Mouse (Mus musculus): ENCODE results near the gene Arel1. TPM values are rescaled to one million over a fixed set of nuclear protein-coding genes. Genes with fewer than 3 reads are reported as not detected.
A peak's percentile ranks its signal among the peaks of the same experiment; 100 is the strongest.

The Arel1 gene
- total and polyA plus RNA-seq, 2 experiments = 21.0 to 22.4 TPM

GRCm38 (mm10) chr12:84979264-84979862 lies 8.7 kb upstream of the Arel1 start:
- peaks cover 10% of the 10 kb centered on the region for H3K4me1 ChIP-seq (ENCODE audit: control insufficient read depth, insufficient read depth, low read length)
- 16% methylated on average over 2 of the region's 2 CpGs for WGBS
- TF ChIP-seq CTCF (IDR thresholded peaks at IDR 0.05; ENCODE audit: low read depth, low read length) (no peak), POLR2A (IDR thresholded peaks at IDR 0.05; ENCODE audit: extremely low read depth, insufficient read depth, low read length) (no peak)
- peaks cover 64% of the 10 kb centered on the region for H3K36me3 ChIP-seq (ENCODE audit: control insufficient read depth, insufficient read depth, low read length)
- H3K9ac ChIP-seq (ENCODE audit: low read depth, low read length) = no peak overlapping the region
- no peak overlapping the region for H3K4me3 ChIP-seq (ENCODE audit: insufficient read depth, low read depth, low read length)
- H3K79me2 ChIP-seq (ENCODE audit: control insufficient read depth, insufficient read depth, low read length) = no peaks in the 10 kb centered on the region
- H3K27ac ChIP-seq (replicated peaks; ENCODE audit: insufficient read depth, low read depth, low read length) = peak overlapping the region; percentile 91
- peak; percentile 89 for DNase-seq (ENCODE audit: extremely low read depth, low read depth, low spot score)
- H3K27me3 ChIP-seq (ENCODE audit: control insufficient read depth, insufficient read depth, low read length) = no peaks in the 10 kb centered on the region

GRCm38 (mm10) chr12:84969656-84970427 lies 858 bp downstream of the Arel1 start:
- peaks cover 3% of the 10 kb centered on the region for H3K4me1 ChIP-seq (ENCODE audit: control insufficient read depth, insufficient read depth, low read length)
- 4% methylated on average over 15 of the region's 15 CpGs for WGBS
- peaks cover 20% of the 10 kb centered on the region for H3K36me3 ChIP-seq (ENCODE audit: control insufficient read depth, insufficient read depth, low read length)
- peak overlapping the region; percentile 72 for H3K27ac ChIP-seq (replicated peaks; ENCODE audit: insufficient read depth, low read depth, low read length)
- DNase-seq (ENCODE audit: extremely low read depth, low read depth, low spot score) = peak; percentile 71
- H3K79me2 ChIP-seq (ENCODE audit: control insufficient read depth, insufficient read depth, low read length) = peaks cover 14% of the 10 kb centered on the region; the same call in 1 of the 2 replicates
- peak overlapping the region; percentile 93 for H3K4me3 ChIP-seq (ENCODE audit: insufficient read depth, low read depth, low read length)
- no peaks in the 10 kb centered on the region for H3K27me3 ChIP-seq (ENCODE audit: control insufficient read depth, insufficient read depth, low read length)
- H3K9ac ChIP-seq (ENCODE audit: low read depth, low read length) = peak overlapping the region; percentile 86
- TF ChIP-seq CTCF (IDR thresholded peaks at IDR 0.05; ENCODE audit: low read depth, low read length) (no peak), POLR2A (IDR thresholded peaks at IDR 0.05; ENCODE audit: extremely low read depth, insufficient read depth, low read length) (no peak)

- H3K9ac ChIP-seq (ENCODE audit: low read depth, low read length) = peak overlapping the region; percentile 86
- H3K27me3 ChIP-seq (ENCODE audit: control insufficient read depth, insufficient read depth, low read length) = no peaks in the 10 kb centered on the region
- TF ChIP-seq POLR2A (IDR thresholded peaks at IDR 0.05; ENCODE audit: extremely low read depth, insufficient read depth, low read length) (no peak), CTCF (IDR thresholded peaks at IDR 0.05; ENCODE audit: low read depth, low read length) (no peak)
- H3K4me1 ChIP-seq (ENCODE audit: control insufficient read depth, insufficient read depth, low read length) = peaks cover 3% of the 10 kb centered on the region
- H3K36me3 ChIP-seq (ENCODE audit: control insufficient read depth, insufficient read depth, low read length) = peaks cover 15% of the 10 kb centered on the region
- peak overlapping the region; percentile 93 for H3K4me3 ChIP-seq (ENCODE audit: insufficient read depth, low read depth, low read length)
- DNase-seq (ENCODE audit: extremely low read depth, low read depth, low spot score) = peak; percentile 80
- WGBS = 33% methylated on average over 16 of the region's 16 CpGs
- H3K27ac ChIP-seq (replicated peaks; ENCODE audit: insufficient read depth, low read depth, low read length) = peak overlapping the region; percentile 72
- H3K79me2 ChIP-seq (ENCODE audit: control insufficient read depth, insufficient read depth, low read length) = peaks cover 18% of the 10 kb centered on the region; the same call in 1 of the 2 replicates
Measured at GRCm38 (mm10) chr12:84968831-84969655, 1.7 kb downstream of the Arel1 start.

GRCm38 (mm10) chr12:84962606-84963005 lies 8.1 kb downstream of the Arel1 start:
- DNase-seq (ENCODE audit: extremely low read depth, low read depth, low spot score) = no peak
- H3K4me3 ChIP-seq (ENCODE audit: insufficient read depth, low read depth, low read length) = no peak overlapping the region
- H3K27me3 ChIP-seq (ENCODE audit: control insufficient read depth, insufficient read depth, low read length) = no peaks in the 10 kb centered on the region
- TF ChIP-seq CTCF (IDR thresholded peaks at IDR 0.05; ENCODE audit: low read depth, low read length) = no peak
- TF ChIP-seq POLR2A (IDR thresholded peaks at IDR 0.05; ENCODE audit: extremely low read depth, insufficient read depth, low read length) = no peak
- H3K27ac ChIP-seq (replicated peaks; ENCODE audit: insufficient read depth, low read depth, low read length) = no peak overlapping the region
- 87% methylated on average over 7 of the region's 7 CpGs for WGBS
- no peak overlapping the region for H3K9ac ChIP-seq (ENCODE audit: low read depth, low read length)
- H3K36me3 ChIP-seq (ENCODE audit: control insufficient read depth, insufficient read depth, low read length) = peaks cover 11% of the 10 kb centered on the region
- H3K4me1 ChIP-seq (ENCODE audit: control insufficient read depth, insufficient read depth, low read length) = no peaks in the 10 kb centered on the region
- H3K79me2 ChIP-seq (ENCODE audit: control insufficient read depth, insufficient read depth, low read length) = peaks cover 17% of the 10 kb centered on the region; the same call in 1 of the 2 replicates

GRCm38 (mm10) chr12:84958794-84959356 lies 11.8 kb downstream of the Arel1 start:
- Histone ChIP-seq H3K9ac (ENCODE audit: low read depth, low read length) (no peak overlapping the region), H3K36me3 (ENCODE audit: control insufficient read depth, insufficient read depth, low read length) (peaks cover 5% of the 10 kb centered on the region; the same call in 1 of the 2 replicates), H3K27me3 (ENCODE audit: control insufficient read depth, insufficient read depth, low read length) (no peaks in the 10 kb centered on the region), H3K79me2 (ENCODE audit: control insufficient read depth, insufficient read depth, low read length) (peaks cover 9% of the 10 kb centered on the region; the same call in 1 of the 2 replicates), H3K27ac (replicated peaks; ENCODE audit: insufficient read depth, low read depth, low read length) (no peak overlapping the region), H3K4me3 (ENCODE audit: insufficient read depth, low read depth, low read length) (no peak overlapping the region), H3K4me1 (ENCODE audit: control insufficient read depth, insufficient read depth, low read length) (no peaks in the 10 kb centered on the region)
- no peak for DNase-seq (ENCODE audit: extremely low read depth, low read depth, low spot score)
- TF ChIP-seq CTCF (IDR thresholded peaks at IDR 0.05; ENCODE audit: low read depth, low read length) (no peak), POLR2A (IDR thresholded peaks at IDR 0.05; ENCODE audit: extremely low read depth, insufficient read depth, low read length) (no peak)
- 61% methylated on average over 1 of the region's 1 CpGs for WGBS
